Mouse (Mus musculus): ENCODE data around the gene Cc2d1b.

- TF ChIP-seq CTCF (IDR thresholded peaks at IDR 0.05; ENCODE audit: insufficient read depth, low read depth, low read length) (no peak), POLR2A (IDR thresholded peaks at IDR 0.05; ENCODE audit: insufficient read depth, low read depth, low read length) (no peak)
Observed at GRCm38 (mm10) chr4:108630096-108630495, 10.4 kb downstream of the Cc2d1b start.

All from olfactory bulb, adult 2 months (tissue).